Mouse (Mus musculus): ENCODE measurements around the gene 6030468B19Rik.

- TF ChIP-seq USF1 (IDR thresholded peaks at IDR 0.05; ENCODE audit: low read depth) (no peak), POLR2A (IDR thresholded peaks at IDR 0.05; ENCODE audit: insufficient read length, low read depth) (no peak), POLR2AphosphoS2 (IDR thresholded peaks at IDR 0.05; ENCODE audit: insufficient read length, low read depth) (peak; percentile 65), MAX (IDR thresholded peaks at IDR 0.05; ENCODE audit: low read depth) (no peak), SRF (IDR thresholded peaks at IDR 0.05; ENCODE audit: control insufficient read depth, insufficient read length, low read depth) (no peak), CEBPB (IDR thresholded peaks at IDR 0.05; ENCODE audit: insufficient read depth, poor library complexity, severe bottlenecking) (no peak), TCF3 (IDR thresholded peaks at IDR 0.05; ENCODE audit: insufficient read length, low read depth) (no peak), REST (IDR thresholded peaks at IDR 0.05; ENCODE audit: insufficient read depth, insufficient read length) (no peak), TCF12 (IDR thresholded peaks at IDR 0.05; ENCODE audit: insufficient read depth, poor library complexity, severe bottlenecking) (no peak)
These were observed 24.4 kb downstream of the 6030468B19Rik start for GRCm38 (mm10) chr11:117821868-117822267.
